Mouse (Mus musculus) left cerebral cortex, adult 9 months (tissue): ENCODE measurements around the gene Prdx6.
"Not testable (repeated sequence)": the region's sequence is repeated elsewhere in the genome, so short reads cannot be mapped to it uniquely, and the experiment has no call there.

ENCODE experiments used
- DNase-seq, 2 experiments: peaks; one replicate each; pipeline ENCODE4 v3.0.0; 2022; ENCODE audit warnings: low spot score in 2 of 2

Gene Prdx6

GRCm38 (mm10) chr1:161251417-161252265 lies 622 bp upstream of the Prdx6 start:
- no peak for DNase-seq

GRCm38 (mm10) chr1:161250031-161250603 lies 902 bp downstream of the Prdx6 start:
- peak in 1 of 2 experiments; percentile 49 for DNase-seq

GRCm38 (mm10) chr1:161249442-161249841 lies 1.6 kb downstream of the Prdx6 start:
- peak in 1 of 2 experiments; percentile 25 for DNase-seq

- DNase-seq: no peak
Measured at GRCm38 (mm10) chr1:161248685-161249084, 2.3 kb downstream of the Prdx6 start.

- no peak for DNase-seq
Measured at GRCm38 (mm10) chr1:161247643-161248580, 3.1 kb downstream of the Prdx6 start.

- DNase-seq: peak in 1 of 2 experiments; percentile 14
Measured at GRCm38 (mm10) chr1:161247176-161247575, 3.8 kb downstream of the Prdx6 start.

GRCm38 (mm10) chr1:161237750-161238149 lies 13.3 kb downstream of the Prdx6 start:
- no peak for DNase-seq

- no peak for DNase-seq
Measured at GRCm38 (mm10) chr1:161237339-161237738, 13.7 kb downstream of the Prdx6 start.

GRCm38 (mm10) chr1:161233226-161233839 lies 17.7 kb downstream of the Prdx6 start:
- no peak for DNase-seq

GRCm38 (mm10) chr1:161232181-161232580 lies 18.8 kb downstream of the Prdx6 start:
- DNase-seq: no peak

- DNase-seq: peak; percentile 28 to 41
Measured at GRCm38 (mm10) chr1:161224837-161225236, 26.2 kb downstream of the Prdx6 start.

GRCm38 (mm10) chr1:161219816-161220215 lies 31.2 kb downstream of the Prdx6 start:
- DNase-seq: peak in 1 of 2 experiments; percentile 23

- no peak for DNase-seq
Measured at GRCm38 (mm10) chr1:161214465-161214864, 36.6 kb downstream of the Prdx6 start.

- DNase-seq: no peak
Measured at GRCm38 (mm10) chr1:161199856-161200255, 51.2 kb downstream of the Prdx6 start.

- not testable (repeated sequence) for DNase-seq
Measured at GRCm38 (mm10) chr1:161196364-161196763, 54.7 kb downstream of the Prdx6 start.

- DNase-seq: peak; percentile 61 to 78
Measured at GRCm38 (mm10) chr1:161195541-161196351, 55.3 kb downstream of the Prdx6 start.

- no peak for DNase-seq
Measured at GRCm38 (mm10) chr1:161190253-161190910, 60.6 kb downstream of the Prdx6 start.
